Mouse (Mus musculus) lung, embryonic 14.5 days (tissue): Measurements from ENCODE around the gene Ulk4. TPM values are rescaled to one million over a fixed set of nuclear protein-coding genes. Genes with fewer than 3 reads are reported as not detected.

Experiments
- ATAC-seq: fragments of 200-750 bp; cut with Nextera tagmentation; 2 replicates; pipeline ENCODE4 v1.8.0; 2017; ENCODE audit warnings: mild to moderate bottlenecking, moderate TSS enrichment, moderate library complexity; ENCODE audit not compliant: insufficient read depth
- DNase-seq: peaks from one replicate; pipeline ENCODE4 v3.0.0-alpha.2; 2015
- H3K27ac ChIP-seq: fragments of 300-500 bp; sonication (generic); 2 replicates; pipeline ENCODE4 v1.5.1; 2014; ENCODE audit warnings: low read depth, mild to moderate bottlenecking, moderate library complexity
- H3K27me3 ChIP-seq: fragments of 300-500 bp; sonication (generic); 2 replicates; pipeline ENCODE4 v1.6.1; 2014; ENCODE audit warnings: low read length, control low read depth; ENCODE audit not compliant: insufficient read depth
- H3K36me3 ChIP-seq: fragments of 300-500 bp; sonication (generic); 2 replicates; pipeline ENCODE4 v1.6.1; 2014; ENCODE audit warnings: control low read depth; ENCODE audit not compliant: insufficient read depth
- H3K4me1 ChIP-seq: fragments of 300-500 bp; sonication (generic); 2 replicates; pipeline ENCODE4 v1.6.1; 2014; ENCODE audit warnings: antibody characterized with exemption, control low read depth; ENCODE audit not compliant: insufficient read depth
- H3K4me2 ChIP-seq: fragments of 300-500 bp; sonication (generic); 2 replicates; pipeline ENCODE4 v1.6.1; 2014; ENCODE audit warnings: mild to moderate bottlenecking
- H3K4me3 ChIP-seq: fragments of 300-500 bp; sonication (generic); 2 replicates; pipeline ENCODE4 v1.5.1; 2014; ENCODE audit warnings: low read depth, low read length
- H3K9ac ChIP-seq: fragments of 300-500 bp; sonication (generic); 2 replicates; pipeline ENCODE4 v1.6.1; 2014
- H3K9me3 ChIP-seq: fragments of 300-500 bp; sonication (generic); 2 replicates; pipeline ENCODE4 v1.6.1; 2016; ENCODE audit warnings: low read depth, low read length, control low read depth
- CTCF ChIP-seq: IDR thresholded peaks from 2 replicates; pipeline ENCODE4 v1.5.1; 2016; ENCODE audit warnings: antibody characterized with exemption, low read depth
- WGBS: fragments of 180-500 bp; shearing (Covaris S2); extraction: QIAGEN DNeasy Blood & Tissue Kit; methylation state at CpG from one replicate; pipeline ENCODE4 v1.1.7; 2014; 5-methylcytosine and 5-hydroxymethylcytosine counted together
- polyA plus RNA-seq: library from polyadenylated mRNA; unstranded; fragments of >200 nt; fragmentation: Nextera tagmentation; extraction: Ambion mirVana; gene quantifications from 2 replicates; pipeline ENCODE4 v1.2.1, GENCODE M21; 2014

The Ulk4 gene
- polyA plus RNA-seq, 1 experiment from 2014 or later, result 125 TPM

GRCm38 (mm10) chr9:120989806-120990700 lies 286.9 kb downstream of the Ulk4 start:
- ATAC-seq, result peak; percentile 42; the same call in 1 of the 2 replicates
- Histone ChIP-seq H3K9ac (no peak overlapping the region), H3K27ac (peak overlapping the region; percentile 42; the same call in 1 of the 2 replicates)

GRCm38 (mm10) chr9:120988088-120988487 lies 288.9 kb downstream of the Ulk4 start:
- no peaks in the 10 kb centered on the region for H3K27me3 ChIP-seq
- H3K9ac ChIP-seq, result no peak overlapping the region
- no peak overlapping the region for H3K4me2 ChIP-seq
- H3K9me3 ChIP-seq, result no peaks in the 10 kb centered on the region
- WGBS, result 29% methylated on average over 9 of the region's 9 CpGs
- H3K4me3 ChIP-seq, result no peak overlapping the region
- TF ChIP-seq CTCF, result no peak
- peaks cover 11% of the 10 kb centered on the region for H3K4me1 ChIP-seq
- DNase-seq, result peak; percentile 32
- no peak overlapping the region for H3K27ac ChIP-seq
- ATAC-seq, result peak; percentile 26; the same call in 1 of the 2 replicates
- H3K36me3 ChIP-seq, result no peaks in the 10 kb centered on the region

More at GRCm38 (mm10) chr9:120989806-120990700, 286.9 kb downstream of the Ulk4 start:
- no peaks in the 10 kb centered on the region for H3K36me3 ChIP-seq
- DNase-seq, result peak; percentile 75
- TF ChIP-seq CTCF, result no peak
- 47% methylated on average over 15 of the region's 15 CpGs for WGBS
- H3K9me3 ChIP-seq, result no peaks in the 10 kb centered on the region
- no peaks in the 10 kb centered on the region for H3K27me3 ChIP-seq
- H3K4me3 ChIP-seq, result no peak overlapping the region
- no peak overlapping the region for H3K4me2 ChIP-seq
- H3K4me1 ChIP-seq, result peaks cover 11% of the 10 kb centered on the region

- Histone ChIP-seq H3K4me3 (no peak overlapping the region), H3K36me3 (no peaks in the 10 kb centered on the region), H3K4me2 (no peak overlapping the region), H3K4me1 (peaks cover 11% of the 10 kb centered on the region), H3K27ac (no peak overlapping the region), H3K9me3 (no peaks in the 10 kb centered on the region), H3K9ac (no peak overlapping the region), H3K27me3 (no peaks in the 10 kb centered on the region)
- DNase-seq (no peak), ATAC-seq (no peak)
- no peak for TF ChIP-seq CTCF
- 47% methylated on average over 4 of the region's 4 CpGs for WGBS
Observed at GRCm38 (mm10) chr9:120986994-120987393, 290.0 kb downstream of the Ulk4 start.

- H3K4me3 ChIP-seq, result no peak overlapping the region
- H3K27me3 ChIP-seq, result no peaks in the 10 kb centered on the region
- H3K9me3 ChIP-seq, result no peaks in the 10 kb centered on the region
- H3K36me3 ChIP-seq, result no peaks in the 10 kb centered on the region
- H3K27ac ChIP-seq, result no peak overlapping the region
- TF ChIP-seq CTCF, result no peak
- peaks cover 11% of the 10 kb centered on the region for H3K4me1 ChIP-seq
- DNase-seq (no peak), ATAC-seq (no peak)
- no peak overlapping the region for H3K4me2 ChIP-seq
- H3K9ac ChIP-seq, result no peak overlapping the region
- WGBS, result 86% methylated on average over 3 of the region's 3 CpGs
Observed at GRCm38 (mm10) chr9:120986255-120986654, 290.7 kb downstream of the Ulk4 start.

GRCm38 (mm10) chr9:120985524-120985923 lies 291.5 kb downstream of the Ulk4 start:
- no peak overlapping the region for H3K4me2 ChIP-seq
- no peaks in the 10 kb centered on the region for H3K9me3 ChIP-seq
- H3K9ac ChIP-seq, result no peak overlapping the region
- H3K36me3 ChIP-seq, result no peaks in the 10 kb centered on the region
- H3K4me1 ChIP-seq, result peaks cover 11% of the 10 kb centered on the region
- TF ChIP-seq CTCF, result no peak
- H3K4me3 ChIP-seq, result no peak overlapping the region
- no peaks in the 10 kb centered on the region for H3K27me3 ChIP-seq
- ATAC-seq (no peak), DNase-seq (no peak)
- 93% methylated on average over 5 of the region's 5 CpGs for WGBS
- H3K27ac ChIP-seq, result no peak overlapping the region

- no peaks in the 10 kb centered on the region for H3K36me3 ChIP-seq
- WGBS, result 91% methylated on average over 5 of the region's 5 CpGs
- no peaks in the 10 kb centered on the region for H3K27me3 ChIP-seq
- no peak overlapping the region for H3K4me2 ChIP-seq
- H3K4me3 ChIP-seq, result no peak overlapping the region
- H3K9me3 ChIP-seq, result no peaks in the 10 kb centered on the region
- H3K9ac ChIP-seq, result no peak overlapping the region
- DNase-seq (no peak), ATAC-seq (no peak)
- H3K27ac ChIP-seq, result no peak overlapping the region
- H3K4me1 ChIP-seq, result peaks cover 11% of the 10 kb centered on the region; the same call in 1 of the 2 replicates
- TF ChIP-seq CTCF, result no peak
Observed at GRCm38 (mm10) chr9:120985009-120985408, 292.0 kb downstream of the Ulk4 start.

GRCm38 (mm10) chr9:120984509-120984908 lies 292.5 kb downstream of the Ulk4 start:
- TF ChIP-seq CTCF, result no peak
- H3K36me3 ChIP-seq, result no peaks in the 10 kb centered on the region
- WGBS, result 80% methylated on average over 5 of the region's 5 CpGs

More at GRCm38 (mm10) chr9:120984509-120984908, 292.5 kb downstream of the Ulk4 start:
- Histone ChIP-seq H3K4me3 (no peak overlapping the region), H3K27ac (no peak overlapping the region), H3K4me2 (no peak overlapping the region), H3K27me3 (no peaks in the 10 kb centered on the region), H3K9ac (no peak overlapping the region), H3K4me1 (peaks cover 11% of the 10 kb centered on the region; the same call in 1 of the 2 replicates), H3K9me3 (no peaks in the 10 kb centered on the region)
- no peak for ATAC-seq
- no peak for DNase-seq
